32 mouse cellular contexts compared by ENCODE assay signal in genomic region chr12:113046861-113047260, GRCm38 (mm10). TPM values are rescaled to one million over a fixed set of nuclear protein-coding genes. Genes with fewer than 3 reads are reported as not detected.
A peak's percentile ranks its signal among the peaks of the same experiment; 100 is the strongest.
DNase-seq lines count a peak whose midpoint lies in the region; ATAC-seq lines count a peak whose summit lies in the region.
"Had no signal": no experiment of that assay in that cellular context is flagged by ENCODE, and none has a peak within 500 bp of the region (broad histone marks: within the 10 kb centered on the region; RNA-seq: fewer than 3 reads in every experiment).

No protein-coding gene starts in this region.

- H3K9ac ChIP-seq in forebrain, embryonic 16.5 days (replicated peaks; ENCODE audit: low read depth, low read length): no peak overlapping the region
- H3K9ac ChIP-seq: embryonic facial prominence, embryonic 13.5 days; forebrain, embryonic 13.5 days; hindbrain, embryonic 15.5 days; limb, embryonic 12.5 days; liver, embryonic 12.5 days; stomach, embryonic 15.5 days had no signal

- peaks cover 10% of the 10 kb centered on the region for H3K36me3 ChIP-seq in forebrain, embryonic 16.5 days (ENCODE audit: control insufficient read depth, insufficient read depth)

- intact Hi-C loops in left cerebral cortex, postnatal 25 days (cut with DNase I): loop anchor here (2.0 kb wide), 1 partner anchor 42 kb away; no protein-coding TSS in a partner anchor

- H3K4me2 ChIP-seq in forebrain, embryonic 16.5 days (ENCODE audit: low read length): no peak overlapping the region
- H3K4me2 ChIP-seq: embryonic facial prominence, embryonic 13.5 days; forebrain, embryonic 13.5 days; hindbrain, embryonic 15.5 days; limb, embryonic 12.5 days; liver, embryonic 12.5 days; stomach, embryonic 15.5 days had no signal

- no peaks in the 10 kb centered on the region for H3K9me3 ChIP-seq in forebrain, embryonic 16.5 days (ENCODE audit: control insufficient read depth, low read length)
- H3K9me3 ChIP-seq: embryonic facial prominence, embryonic 13.5 days; forebrain, embryonic 13.5 days; hindbrain, embryonic 15.5 days; limb, embryonic 12.5 days; liver, embryonic 12.5 days; stomach, embryonic 15.5 days had no signal

- H3K4me3 ChIP-seq in forebrain, embryonic 16.5 days (replicated peaks; ENCODE audit: low read length): no peak overlapping the region
- H3K4me3 ChIP-seq: embryonic facial prominence, embryonic 13.5 days; erythroblast, embryonic 14.5 days; forebrain, embryonic 13.5 days; heart, adult 2 months; hindbrain, embryonic 15.5 days; layer of hippocampus, adult 2 months; limb, embryonic 12.5 days; liver, embryonic 12.5 days; myocyte; stomach, embryonic 15.5 days had no signal

- H3K27ac ChIP-seq in forebrain, embryonic 16.5 days (ENCODE audit: low read length): no peak overlapping the region
- H3K27ac ChIP-seq: embryonic facial prominence, embryonic 13.5 days; forebrain, embryonic 13.5 days; heart, adult 2 months; hindbrain, embryonic 15.5 days; limb, embryonic 12.5 days; liver, embryonic 12.5 days; stomach, embryonic 15.5 days had no signal

- peaks cover under 1% of the 10 kb centered on the region; the same call in 1 of the 2 replicates for H3K4me1 ChIP-seq in forebrain, embryonic 16.5 days (replicated peaks; ENCODE audit: control insufficient read depth, insufficient read depth, low read length)
- H3K4me1 ChIP-seq: forebrain, embryonic 13.5 days; stomach, embryonic 15.5 days had no signal

- no peaks in the 10 kb centered on the region for H3K27me3 ChIP-seq in forebrain, embryonic 16.5 days (replicated peaks; ENCODE audit: control insufficient read depth, insufficient read depth, low read length)
- H3K27me3 ChIP-seq: embryonic facial prominence, embryonic 13.5 days; forebrain, embryonic 13.5 days; hindbrain, embryonic 15.5 days; limb, embryonic 12.5 days; liver, embryonic 12.5 days; stomach, embryonic 15.5 days had no signal

- ATAC-seq in activated CD4-positive, CD25-positive, alpha-beta regulatory T cell, adult 4 months: peak; percentile 28
- ATAC-seq in inflammation-experienced regulatory T-cells, adult 6 months: peak; percentile 39
- no peak for ATAC-seq in forebrain, embryonic 16.5 days
- ATAC-seq: forebrain, embryonic 13.5 days; intestine, embryonic 16.5 days; liver, embryonic 12.5 days; midbrain, embryonic 16.5 days had no signal

- peak; percentile 55 for DNase-seq in CD4-positive helper T cell, adult 2 months (ENCODE audit: low read depth, low spot score)
- peak; percentile 32 to 39 for DNase-seq in thymus, postnatal 10 days (ENCODE audit: low spot score in 2 of 2)
- no peak for DNase-seq in left cerebral cortex, postnatal 25 days (ENCODE audit: low spot score in 2 of 2)
- DNase-seq in heart, adult 11 months: no peak
- DNase-seq in heart, adult 9 months (ENCODE audit: low spot score in 2 of 2): no peak
- DNase-seq: B cell, adult 2 months; cerebellum, adult 11-12 months; cerebellum, postnatal 14 days; embryo, embryonic 11 days; gastrocnemius, postnatal 14 days; heart, adult 2 months; heart, postnatal 4 days; kidney, adult 9 months; kidney, postnatal 25 days; layer of hippocampus, postnatal 36 days; lung, adult 18-20 months; lung, postnatal 14 days had no signal

- WGBS in forebrain, embryonic 16.5 days: 93% methylated on average over 15 of the region's 15 CpGs

RNA-seq across cellular contexts. Expression of gene Tex22, which starts 27.4 kb away (rescaled TPM):
- polyA plus RNA-seq in activated CD4-positive, CD25-positive, alpha-beta regulatory T cell, adult 4 months (2017; shearing (Covaris generic)): under 1 TPM in 1 of 2 experiments, not detected in 1; 0.29 TPM
- polyA plus RNA-seq in inflammation-experienced regulatory T-cells, adult 6 months (2017; shearing (Covaris generic)): under 1 TPM in 1 of 3 experiments, not detected in 2; 0.30 TPM
- total RNA-seq in left cerebral cortex, postnatal 25 days (2021): under 1 TPM in 1 of 2 experiments, not detected in 1; 0.44 TPM
- not detected in 2 replicates for polyA plus RNA-seq in forebrain, embryonic 16.5 days (2015; fragmentation: Nextera tagmentation; extraction: Ambion mirVana)
- polyA plus RNA-seq: embryonic facial prominence, embryonic 13.5 days; erythroblast, embryonic 14.5 days; forebrain, embryonic 13.5 days; heart, adult 2 months; heart, embryonic 16.5 days; hindbrain, embryonic 15.5 days; intestine, embryonic 16.5 days; limb, embryonic 12.5 days; liver, embryonic 12.5 days; midbrain, embryonic 16.5 days; stomach, embryonic 15.5 days had no signal

RNA-seq across cellular contexts. Expression of gene Pacs2, which starts 32.6 kb away (rescaled TPM):
- polyA plus RNA-seq in activated CD4-positive, CD25-positive, alpha-beta regulatory T cell, adult 4 months (2017; shearing (Covaris generic)): 1 to 10 TPM; 5.4 to 6.6 TPM
- polyA plus RNA-seq in inflammation-experienced regulatory T-cells, adult 6 months (2017; shearing (Covaris generic)): 1 to 10 TPM; 5.0 to 8.6 (median 6.8) TPM
- 10 to 100 TPM; 63.3 to 79.9 TPM for total RNA-seq in left cerebral cortex, postnatal 25 days (2021)
- 21.7 and 23.2 TPM in 2 replicates for polyA plus RNA-seq in forebrain, embryonic 16.5 days (2015; fragmentation: Nextera tagmentation; extraction: Ambion mirVana)

RNA-seq across cellular contexts. Expression of gene Brf1, which starts 46.4 kb away (rescaled TPM):
- polyA plus RNA-seq in activated CD4-positive, CD25-positive, alpha-beta regulatory T cell, adult 4 months (2017; shearing (Covaris generic)): 10 to 100 TPM; 24.7 to 25.0 TPM
- 10 to 100 TPM; 20.2 to 32.0 (median 30.5) TPM for polyA plus RNA-seq in inflammation-experienced regulatory T-cells, adult 6 months (2017; shearing (Covaris generic))
- total RNA-seq in left cerebral cortex, postnatal 25 days (2021): 10 to 100 TPM; 45.0 to 50.4 TPM
- polyA plus RNA-seq in forebrain, embryonic 16.5 days (2015; fragmentation: Nextera tagmentation; extraction: Ambion mirVana): 60.8 and 64.6 TPM in 2 replicates

RNA-seq across cellular contexts. Expression of gene Mta1, which starts 51.2 kb away (rescaled TPM):
- 10 to 100 TPM; 12.9 to 16.0 TPM for polyA plus RNA-seq in activated CD4-positive, CD25-positive, alpha-beta regulatory T cell, adult 4 months (2017; shearing (Covaris generic))
- polyA plus RNA-seq in inflammation-experienced regulatory T-cells, adult 6 months (2017; shearing (Covaris generic)): 10 to 100 TPM; 12.1 to 15.0 (median 13.8) TPM
- total RNA-seq in left cerebral cortex, postnatal 25 days (2021): 10 to 100 TPM; 76.7 to 82.7 TPM
- polyA plus RNA-seq in forebrain, embryonic 16.5 days (2015; fragmentation: Nextera tagmentation; extraction: Ambion mirVana): 15.6 and 17.2 TPM in 2 replicates

Comparison
In these comparisons a context has a peak if more than half of its experiments do, and no peak if none do; other contexts are left out.
1. DNase-seq: peak in CD4-positive helper T cell, adult 2 months (single experiment) and thymus, postnatal 10 days (2 of 2); none in left cerebral cortex, postnatal 25 days (0 of 2), heart, adult 11 months (single experiment) and heart, adult 9 months (0 of 2).